Mouse (Mus musculus): ENCODE measurements around the gene Atp2c1. TPM values are rescaled to one million over a fixed set of nuclear protein-coding genes. Genes with fewer than 3 reads are reported as not detected.

Gene Atp2c1
- polyA plus RNA-seq, 1 experiment from 2014 or later, result 21.1 TPM

DNA sequence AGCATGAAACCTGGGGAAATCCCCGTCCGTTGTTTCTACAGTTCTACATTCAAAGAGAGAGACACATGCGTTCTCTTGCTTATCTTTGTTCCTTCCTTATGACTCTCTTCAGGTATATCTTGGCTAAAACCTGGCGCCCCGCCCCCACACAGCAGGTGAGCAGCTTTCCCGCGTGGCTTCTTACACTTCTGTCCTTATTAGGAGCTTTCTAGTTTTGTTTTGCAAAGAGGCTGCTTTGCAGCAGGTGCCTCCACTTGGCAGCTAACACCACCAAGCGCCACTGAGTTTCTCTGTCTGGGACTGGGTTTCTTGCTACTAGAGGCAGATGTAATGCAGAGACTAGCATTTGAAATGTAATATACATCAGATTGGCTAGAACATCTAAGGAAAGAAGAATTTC is 10.4 kb upstream of the Atp2c1 start:
- ATAC-seq (ENCODE audit: low read depth), result no peak
- H3K27ac ChIP-seq (ENCODE audit: low read length), result no peak overlapping the region
- H3K27me3 ChIP-seq (ENCODE audit: control insufficient read depth, insufficient read depth, low read depth, low read length), result no peaks in the 10 kb centered on the region
- no peak overlapping the region for H3K9ac ChIP-seq (ENCODE audit: low read depth, low read length)
- H3K9me3 ChIP-seq (replicated peaks; ENCODE audit: control insufficient read depth, low read length), result no peaks in the 10 kb centered on the region
- H3K4me1 ChIP-seq (ENCODE audit: control insufficient read depth, low read depth, low read length), result no peaks in the 10 kb centered on the region
- H3K4me2 ChIP-seq (ENCODE audit: low read depth, low read length), result no peak overlapping the region
- no peaks in the 10 kb centered on the region for H3K36me3 ChIP-seq (ENCODE audit: control insufficient read depth, insufficient read depth)
- WGBS (ENCODE audit: insufficient replicate concordance), result 54% methylated on average over 8 of the region's 8 CpGs
- H3K4me3 ChIP-seq (ENCODE audit: low read depth, low read length), result no peak overlapping the region

DNA sequence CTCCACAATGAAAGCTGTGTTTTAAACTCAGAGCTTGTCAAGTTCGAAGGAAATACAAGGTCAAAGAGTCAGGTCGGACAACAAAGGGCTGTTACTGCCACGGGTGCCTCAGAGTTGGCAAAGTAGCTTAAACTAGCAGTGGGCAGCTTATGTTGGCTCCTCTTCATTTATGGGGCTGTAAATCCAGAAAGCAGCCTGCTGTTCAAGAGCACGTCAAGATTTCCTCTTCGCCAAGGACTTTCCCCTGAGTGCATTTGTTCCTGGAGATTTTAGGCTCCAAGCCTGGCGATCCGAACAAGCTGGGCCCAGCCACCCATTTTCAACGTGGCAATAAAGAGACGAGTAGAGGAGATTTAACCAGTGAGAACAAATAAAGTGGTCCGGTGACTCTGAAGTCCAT is 9.8 kb upstream of the Atp2c1 start:
- Histone ChIP-seq H3K4me3 (ENCODE audit: low read depth, low read length) (no peak overlapping the region), H3K9me3 (replicated peaks; ENCODE audit: control insufficient read depth, low read length) (no peaks in the 10 kb centered on the region), H3K9ac (ENCODE audit: low read depth, low read length) (no peak overlapping the region), H3K4me2 (ENCODE audit: low read depth, low read length) (no peak overlapping the region), H3K27me3 (ENCODE audit: control insufficient read depth, insufficient read depth, low read depth, low read length) (no peaks in the 10 kb centered on the region), H3K27ac (ENCODE audit: low read length) (no peak overlapping the region), H3K4me1 (ENCODE audit: control insufficient read depth, low read depth, low read length) (no peaks in the 10 kb centered on the region), H3K36me3 (ENCODE audit: control insufficient read depth, insufficient read depth) (no peaks in the 10 kb centered on the region)
- ATAC-seq (ENCODE audit: low read depth), result no peak
- WGBS (ENCODE audit: insufficient replicate concordance), result 56% methylated on average over 10 of the region's 10 CpGs

DNA sequence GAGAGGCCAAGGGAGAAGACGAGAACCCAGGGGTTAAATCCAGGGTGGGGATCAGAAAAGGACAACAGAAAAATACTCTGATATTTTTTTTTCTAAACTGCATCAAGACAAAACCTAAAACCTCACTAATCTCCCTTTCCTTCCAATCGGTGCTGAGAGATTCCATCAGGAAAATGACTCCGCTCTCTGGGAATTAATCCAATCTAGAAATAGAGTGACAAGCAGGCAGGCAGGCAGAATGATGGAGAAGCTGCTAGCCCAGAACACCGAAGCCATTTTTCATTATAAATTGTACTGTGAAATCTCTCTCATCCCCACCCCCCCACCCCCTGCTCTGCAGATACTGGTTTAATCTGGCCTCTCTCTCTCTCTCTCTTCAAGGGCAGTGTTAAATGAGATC is 1.8 kb downstream of the Atp2c1 start:
- H3K4me2 ChIP-seq (ENCODE audit: low read depth, low read length), result no peak overlapping the region
- no peak overlapping the region for H3K4me3 ChIP-seq (ENCODE audit: low read depth, low read length)
- H3K4me1 ChIP-seq (ENCODE audit: control insufficient read depth, low read depth, low read length), result peaks cover 26% of the 10 kb centered on the region
- H3K9me3 ChIP-seq (replicated peaks; ENCODE audit: control insufficient read depth, low read length), result no peaks in the 10 kb centered on the region
- 62% methylated on average over 4 of the region's 4 CpGs for WGBS (ENCODE audit: insufficient replicate concordance)
- no peak overlapping the region for H3K27ac ChIP-seq (ENCODE audit: low read length)
- no peaks in the 10 kb centered on the region for H3K27me3 ChIP-seq (ENCODE audit: control insufficient read depth, insufficient read depth, low read depth, low read length)
- no peak for ATAC-seq (ENCODE audit: low read depth)
- no peaks in the 10 kb centered on the region for H3K36me3 ChIP-seq (ENCODE audit: control insufficient read depth, insufficient read depth)
- no peak overlapping the region for H3K9ac ChIP-seq (ENCODE audit: low read depth, low read length)

DNA sequence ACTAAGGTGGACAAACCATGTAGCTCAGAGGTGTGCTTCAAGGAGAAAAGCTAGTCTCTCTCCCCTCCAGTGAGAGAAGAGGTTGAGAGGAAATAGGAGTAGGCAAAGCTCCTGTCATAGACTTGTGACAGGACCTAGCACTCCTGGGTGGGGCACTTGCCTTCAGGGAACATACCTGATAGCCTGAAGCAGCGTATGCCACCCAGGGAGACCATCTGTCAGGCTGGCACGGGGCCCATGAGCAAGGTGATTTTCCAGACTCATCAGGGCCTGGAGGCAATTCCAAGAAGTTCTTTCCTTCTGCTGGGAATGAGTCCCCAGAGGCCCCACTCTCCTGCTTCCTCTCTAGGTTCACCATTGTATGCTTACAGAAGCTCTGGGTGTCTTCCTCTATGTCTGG is 4.1 kb downstream of the Atp2c1 start:
- Histone ChIP-seq H3K4me3 (ENCODE audit: low read depth, low read length) (no peak overlapping the region), H3K9me3 (replicated peaks; ENCODE audit: control insufficient read depth, low read length) (no peaks in the 10 kb centered on the region), H3K36me3 (ENCODE audit: control insufficient read depth, insufficient read depth) (no peaks in the 10 kb centered on the region), H3K27ac (ENCODE audit: low read length) (no peak overlapping the region), H3K4me2 (ENCODE audit: low read depth, low read length) (no peak overlapping the region), H3K4me1 (ENCODE audit: control insufficient read depth, low read depth, low read length) (peaks cover 26% of the 10 kb centered on the region), H3K9ac (ENCODE audit: low read depth, low read length) (no peak overlapping the region), H3K27me3 (ENCODE audit: control insufficient read depth, insufficient read depth, low read depth, low read length) (no peaks in the 10 kb centered on the region)
- ATAC-seq (ENCODE audit: low read depth), result no peak; the same call in 1 of the 2 replicates
- 46% methylated on average over 2 of the region's 2 CpGs for WGBS (ENCODE audit: insufficient replicate concordance)

DNA sequence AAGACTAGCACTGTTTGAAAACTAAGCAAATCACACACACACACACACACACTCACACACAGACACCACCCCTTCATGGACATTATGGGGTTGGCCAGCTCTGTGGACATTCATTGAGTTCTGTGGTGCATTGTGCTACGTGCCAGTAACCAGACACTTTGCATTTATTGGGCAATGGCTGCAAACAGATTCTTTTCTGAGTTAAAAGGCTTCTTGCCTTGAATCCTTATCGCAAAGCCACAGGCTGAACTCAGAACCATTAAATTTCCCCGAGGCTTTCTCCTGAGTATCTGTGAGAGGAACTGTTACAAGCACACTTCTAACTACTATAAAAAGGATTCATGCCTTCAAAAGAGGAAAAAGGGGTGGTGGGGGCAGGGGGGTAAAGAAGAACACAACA is 5.1 kb downstream of the Atp2c1 start:
- peak overlapping the region; percentile 86 for H3K27ac ChIP-seq (ENCODE audit: low read length)
- H3K36me3 ChIP-seq (ENCODE audit: control insufficient read depth, insufficient read depth), result no peaks in the 10 kb centered on the region
- peaks cover 26% of the 10 kb centered on the region for H3K4me1 ChIP-seq (ENCODE audit: control insufficient read depth, low read depth, low read length)
- 10% methylated on average over 3 of the region's 3 CpGs for WGBS (ENCODE audit: insufficient replicate concordance)
- H3K4me2 ChIP-seq (ENCODE audit: low read depth, low read length), result peak overlapping the region; percentile 73
- ATAC-seq (ENCODE audit: low read depth), result peak; percentile 33
- no peak overlapping the region for H3K4me3 ChIP-seq (ENCODE audit: low read depth, low read length)
- no peaks in the 10 kb centered on the region for H3K9me3 ChIP-seq (replicated peaks; ENCODE audit: control insufficient read depth, low read length)
- no peaks in the 10 kb centered on the region for H3K27me3 ChIP-seq (ENCODE audit: control insufficient read depth, insufficient read depth, low read depth, low read length)
- H3K9ac ChIP-seq (ENCODE audit: low read depth, low read length), result peak overlapping the region; percentile 31

DNA sequence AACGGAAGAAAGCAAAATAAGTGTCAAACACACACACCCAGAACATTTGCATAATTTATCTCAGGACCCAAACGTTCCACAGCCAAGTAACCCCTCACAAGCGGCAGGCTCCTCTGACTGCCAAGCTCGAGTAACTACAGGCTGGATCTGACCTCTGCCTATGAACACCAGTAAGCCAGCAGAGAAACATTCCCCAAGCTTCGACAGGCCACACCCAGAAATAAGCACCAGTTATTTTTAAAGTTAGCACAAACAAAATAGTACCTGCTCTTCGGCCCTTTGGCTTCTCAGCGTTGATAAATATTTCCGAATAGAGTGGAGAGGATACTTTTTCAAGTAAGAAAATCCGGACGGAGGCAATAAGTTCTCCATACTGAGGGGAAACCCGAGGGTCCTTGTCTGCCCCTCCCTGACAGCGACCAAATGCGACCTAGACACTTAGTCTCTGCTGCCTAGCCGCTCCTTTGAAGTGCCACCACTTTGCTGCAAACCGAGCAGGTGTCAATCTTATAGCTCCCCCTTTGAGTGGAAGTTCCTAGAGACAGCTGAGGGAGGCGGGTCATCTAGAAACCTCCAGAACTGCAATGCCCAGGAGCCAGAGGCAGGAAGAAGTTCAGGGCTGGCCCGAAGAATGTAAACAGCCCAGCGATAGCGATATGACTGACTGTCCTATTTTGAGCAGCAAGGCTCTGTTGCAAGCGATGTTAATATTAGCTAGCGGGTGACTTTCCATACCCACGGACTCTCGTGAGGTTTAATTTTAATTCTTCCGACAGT is 6.2 kb downstream of the Atp2c1 start:
- peak overlapping the region; percentile 62 for H3K9ac ChIP-seq (ENCODE audit: low read depth, low read length)
- no peaks in the 10 kb centered on the region for H3K9me3 ChIP-seq (replicated peaks; ENCODE audit: control insufficient read depth, low read length)
- H3K4me3 ChIP-seq (ENCODE audit: low read depth, low read length), result peak overlapping the region; percentile 58
- WGBS (ENCODE audit: insufficient replicate concordance), result 9% methylated on average over 24 of the region's 24 CpGs
- H3K36me3 ChIP-seq (ENCODE audit: control insufficient read depth, insufficient read depth), result no peaks in the 10 kb centered on the region
- H3K4me2 ChIP-seq (ENCODE audit: low read depth, low read length), result peak overlapping the region; percentile 73
- peaks cover 26% of the 10 kb centered on the region for H3K4me1 ChIP-seq (ENCODE audit: control insufficient read depth, low read depth, low read length)
- peak overlapping the region; percentile 86 for H3K27ac ChIP-seq (ENCODE audit: low read length)
- peak; percentile 81 for ATAC-seq (ENCODE audit: low read depth)
- H3K27me3 ChIP-seq (ENCODE audit: control insufficient read depth, insufficient read depth, low read depth, low read length), result no peaks in the 10 kb centered on the region

DNA sequence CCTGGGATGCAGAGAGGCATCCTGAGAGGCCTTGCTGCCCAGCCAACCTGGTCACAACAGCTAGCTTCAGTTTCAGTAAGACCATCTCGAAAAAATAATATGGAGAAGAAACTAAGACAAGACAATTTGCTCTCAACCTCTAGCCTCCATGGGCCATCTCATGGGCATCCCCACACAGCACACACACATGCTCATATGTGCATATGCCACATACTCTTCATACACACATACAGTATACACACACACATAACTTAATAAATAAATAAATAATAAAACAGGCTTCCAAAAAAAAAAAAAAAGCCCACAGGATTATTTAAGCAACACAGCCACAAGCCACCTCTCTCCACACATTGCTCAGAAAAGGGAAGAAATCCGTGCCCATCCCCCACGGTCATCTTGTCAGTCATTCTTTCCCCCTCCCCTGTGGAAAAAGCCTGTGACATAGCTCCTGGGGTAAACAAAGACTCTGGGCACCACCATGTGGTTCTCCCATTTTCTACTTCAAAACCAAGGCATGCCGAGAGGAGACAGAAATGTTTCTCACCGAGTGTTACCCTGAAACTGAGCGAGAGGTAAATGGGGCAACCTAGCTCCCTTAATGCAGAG is 7.7 kb downstream of the Atp2c1 start:
- no peak overlapping the region for H3K27ac ChIP-seq (ENCODE audit: low read length)
- no peaks in the 10 kb centered on the region for H3K27me3 ChIP-seq (ENCODE audit: control insufficient read depth, insufficient read depth, low read depth, low read length)
- H3K4me2 ChIP-seq (ENCODE audit: low read depth, low read length), result no peak overlapping the region
- ATAC-seq (ENCODE audit: low read depth), result no peak
- H3K36me3 ChIP-seq (ENCODE audit: control insufficient read depth, insufficient read depth), result no peaks in the 10 kb centered on the region
- 29% methylated on average over 6 of the region's 6 CpGs for WGBS (ENCODE audit: insufficient replicate concordance)
- H3K9me3 ChIP-seq (replicated peaks; ENCODE audit: control insufficient read depth, low read length), result no peaks in the 10 kb centered on the region
- H3K9ac ChIP-seq (ENCODE audit: low read depth, low read length), result no peak overlapping the region
- peaks cover 26% of the 10 kb centered on the region for H3K4me1 ChIP-seq (ENCODE audit: control insufficient read depth, low read depth, low read length)
- no peak overlapping the region for H3K4me3 ChIP-seq (ENCODE audit: low read depth, low read length)

DNA sequence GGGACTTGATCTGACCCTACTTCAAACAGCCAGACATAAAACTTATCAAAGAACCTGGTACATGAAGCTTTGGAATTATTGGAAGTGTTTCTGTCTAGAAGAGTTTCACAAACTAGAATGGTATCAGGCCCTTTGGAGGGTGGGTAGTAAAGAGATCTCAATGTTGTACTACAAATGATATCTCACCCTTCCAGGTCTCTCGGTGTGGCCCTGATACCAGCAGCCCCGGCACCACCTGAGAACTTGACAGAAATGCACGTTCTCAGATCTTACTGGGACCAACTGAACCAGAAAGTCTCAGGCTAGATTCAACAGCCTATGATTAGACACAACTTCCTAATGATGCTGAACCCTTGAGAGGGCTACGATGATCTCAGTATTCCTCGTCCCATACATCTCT is 23.4 kb downstream of the Atp2c1 start:
- ATAC-seq (ENCODE audit: low read depth), result peak; percentile 88
- 42% methylated on average over 5 of the region's 5 CpGs for WGBS (ENCODE audit: insufficient replicate concordance)
- Histone ChIP-seq H3K4me2 (ENCODE audit: low read depth, low read length) (no peak overlapping the region), H3K27ac (ENCODE audit: low read length) (no peak overlapping the region), H3K36me3 (ENCODE audit: control insufficient read depth, insufficient read depth) (no peaks in the 10 kb centered on the region), H3K4me1 (ENCODE audit: control insufficient read depth, low read depth, low read length) (no peaks in the 10 kb centered on the region; the same call in 1 of the 2 replicates), H3K9ac (ENCODE audit: low read depth, low read length) (no peak overlapping the region), H3K9me3 (replicated peaks; ENCODE audit: control insufficient read depth, low read length) (no peaks in the 10 kb centered on the region), H3K27me3 (ENCODE audit: control insufficient read depth, insufficient read depth, low read depth, low read length) (no peaks in the 10 kb centered on the region), H3K4me3 (ENCODE audit: low read depth, low read length) (no peak overlapping the region)

DNA sequence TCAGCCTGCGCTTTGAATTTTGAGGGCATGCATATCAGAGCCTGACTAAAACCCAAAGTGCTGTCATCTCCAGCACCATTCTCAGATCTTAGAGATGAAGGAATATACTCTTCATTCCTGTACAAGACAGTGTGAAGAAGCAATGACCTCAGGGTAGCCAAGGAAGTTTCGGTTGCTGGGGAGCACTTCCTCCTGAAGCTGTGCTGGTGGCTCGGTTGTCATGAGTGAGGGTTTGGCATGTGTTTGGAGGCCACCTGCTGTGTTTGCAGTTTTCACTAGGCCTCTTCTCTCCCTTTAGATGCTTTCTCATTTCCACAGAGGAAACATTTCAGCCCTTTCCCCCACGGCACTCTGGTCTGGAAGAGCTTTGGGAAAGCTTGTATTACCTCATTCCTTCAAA is 24.7 kb downstream of the Atp2c1 start:
- no peaks in the 10 kb centered on the region for H3K36me3 ChIP-seq (ENCODE audit: control insufficient read depth, insufficient read depth)
- WGBS (ENCODE audit: insufficient replicate concordance), result 47% methylated on average over 4 of the region's 4 CpGs
- H3K4me2 ChIP-seq (ENCODE audit: low read depth, low read length), result no peak overlapping the region
- H3K4me1 ChIP-seq (ENCODE audit: control insufficient read depth, low read depth, low read length), result no peaks in the 10 kb centered on the region; the same call in 1 of the 2 replicates
- ATAC-seq (ENCODE audit: low read depth), result no peak
- no peak overlapping the region for H3K4me3 ChIP-seq (ENCODE audit: low read depth, low read length)
- no peaks in the 10 kb centered on the region for H3K9me3 ChIP-seq (replicated peaks; ENCODE audit: control insufficient read depth, low read length)
- H3K27me3 ChIP-seq (ENCODE audit: control insufficient read depth, insufficient read depth, low read depth, low read length), result no peaks in the 10 kb centered on the region
- H3K9ac ChIP-seq (ENCODE audit: low read depth, low read length), result no peak overlapping the region
- no peak overlapping the region for H3K27ac ChIP-seq (ENCODE audit: low read length)
